Mouse (Mus musculus) midbrain, embryonic 10.5 days (tissue): ENCODE results near the gene Scamp4. TPM values are rescaled to one million over a fixed set of nuclear protein-coding genes. Genes with fewer than 3 reads are reported as not detected.
A peak's percentile ranks its signal among the peaks of the same experiment; 100 is the strongest.

Experiments
- DNase-seq: peaks from one replicate; pipeline ENCODE4 v3.0.0-alpha.2; 2017; ENCODE audit warnings: low spot score
- H3K27ac ChIP-seq: fragments of 300-500 bp; sonication (generic); replicated peaks from 2 replicates; pipeline ENCODE4 v1.5.1; 2016; ENCODE audit warnings: mild to moderate bottlenecking
- H3K27me3 ChIP-seq: fragments of 300-500 bp; sonication (generic); 2 replicates; pipeline ENCODE4 v1.6.1; 2016; ENCODE audit warnings: low read depth, mild to moderate bottlenecking; ENCODE audit not compliant: poor library complexity, severe bottlenecking
- H3K36me3 ChIP-seq: fragments of 300-500 bp; sonication (generic); 2 replicates; pipeline ENCODE4 v1.6.1; 2016; ENCODE audit warnings: mild to moderate bottlenecking, moderate library complexity
- H3K4me1 ChIP-seq: fragments of 300-500 bp; sonication (generic); 2 replicates; pipeline ENCODE4 v1.6.1; 2016
- H3K4me3 ChIP-seq: fragments of 300-500 bp; sonication (generic); 2 replicates; pipeline ENCODE4 v1.5.1; 2016; ENCODE audit warnings: mild to moderate bottlenecking, moderate library complexity
- H3K9me3 ChIP-seq: fragments of 300-500 bp; sonication (generic); replicated peaks from 2 replicates; pipeline ENCODE4 v1.6.1; 2016; ENCODE audit warnings: mild to moderate bottlenecking
- WGBS: fragments of 180-500 bp; shearing (Covaris S2); methylation state at CpG from one replicate; pipeline ENCODE4 v1.1.7; 2016; 5-methylcytosine and 5-hydroxymethylcytosine counted together
- microRNA-seq: library from miRNA; unstranded; fragments of <30 nt; microRNA quantifications from one replicate; pipeline ENCODE4, GENCODE M21; 2017
- polyA plus RNA-seq: library from polyadenylated mRNA; unstranded; fragments of >200 nt; fragmentation: Nextera tagmentation; extraction: Ambion mirVana; gene quantifications from 2 replicates; pipeline ENCODE4 v1.2.1, GENCODE M21; 2016

The Scamp4 gene
- polyA plus RNA-seq, 1 experiment from 2014 or later, result 94.1 TPM

GRCm38 (mm10) chr10:80665016-80665380, 62.3 kb downstream of the Scamp4 start:
- DNase-seq, result peak; percentile 36
- Histone ChIP-seq H3K27me3 (no peaks in the 10 kb centered on the region), H3K36me3 (peaks cover 49% of the 10 kb centered on the region), H3K27ac (no peak overlapping the region; the same call in 1 of the 2 replicates), H3K4me3 (0 out of 2 replicates have a peak overlapping the region, but pooled peaks have one; percentile 16), H3K4me1 (peaks cover 29% of the 10 kb centered on the region), H3K9me3 (no peaks in the 10 kb centered on the region)
- WGBS, result 15% methylated on average over 10 of the region's 10 CpGs

Small RNA genes lying within 50 kb of the gene (microRNA-seq; reads per million reads assigned to microRNA genes)
- 1.5 reads per million for gene Mir6912

Other genes with a start within 250 kb of the Scamp4 start
- 0.12 and 0.32 TPM in 2 replicates for gene Plk5, start 246.4 kb upstream of the Scamp4 start, polyA plus RNA-seq
- gene Mex3d, start 215.2 kb upstream of the Scamp4 start, polyA plus RNA-seq, result 6.3 and 6.4 TPM in 2 replicates
- gene Mbd3, start 203.3 kb upstream of the Scamp4 start, polyA plus RNA-seq, result 338 and 351 TPM in 2 replicates
- gene Uqcr11, start 196.0 kb upstream of the Scamp4 start, polyA plus RNA-seq, result 610 and 635 TPM in 2 replicates
- 190 and 191 TPM in 2 replicates for gene Tcf3, start 169.2 kb upstream of the Scamp4 start, polyA plus RNA-seq
- gene Onecut3, start 108.0 kb upstream of the Scamp4 start, polyA plus RNA-seq, result 1.4 and 2.1 TPM in 2 replicates
- 0.41 and 0.79 TPM in 2 replicates for gene Atp8b3, start 63.7 kb upstream of the Scamp4 start, polyA plus RNA-seq
- 31.6 and 35.3 TPM in 2 replicates for gene Rexo1, start 41.3 kb upstream of the Scamp4 start, polyA plus RNA-seq
- 4.8 and 6.1 TPM in 2 replicates for gene Klf16, start 25.6 kb upstream of the Scamp4 start, polyA plus RNA-seq
- 86.8 and 87.3 TPM in 2 replicates for gene Abhd17a, start 12.5 kb upstream of the Scamp4 start, polyA plus RNA-seq
- 10.6 and 10.8 TPM in 2 replicates for gene Adat3, start within 50 bp of the Scamp4 start, polyA plus RNA-seq
- 5.6 and 6.4 TPM in 2 replicates for gene Gm49322, start 3.1 kb downstream of the Scamp4 start, polyA plus RNA-seq
- 131 and 151 TPM in 2 replicates for gene Csnk1g2, start 20.0 kb downstream of the Scamp4 start, polyA plus RNA-seq
- gene Btbd2, start 54.2 kb downstream of the Scamp4 start, polyA plus RNA-seq, result 70.3 and 75.2 TPM in 2 replicates
- 82.7 and 84.7 TPM in 2 replicates for gene Mknk2, start 75.2 kb downstream of the Scamp4 start, polyA plus RNA-seq
- gene Mob3a, start 99.1 kb downstream of the Scamp4 start, polyA plus RNA-seq, result 69.9 and 73.9 TPM in 2 replicates
- 8.9 and 15.7 TPM in 2 replicates for gene Izumo4, start 99.3 kb downstream of the Scamp4 start, polyA plus RNA-seq
- gene Ap3d1, start 139.4 kb downstream of the Scamp4 start, polyA plus RNA-seq, result 57.1 and 62.5 TPM in 2 replicates
- gene Dot1l, start 152.3 kb downstream of the Scamp4 start, polyA plus RNA-seq, result 19.1 and 19.8 TPM in 2 replicates
- 108 and 112 TPM in 2 replicates for gene Sf3a2, start 195.3 kb downstream of the Scamp4 start, polyA plus RNA-seq
- 184 and 191 TPM in 2 replicates for gene Plekhj1, start 195.8 kb downstream of the Scamp4 start, polyA plus RNA-seq
- 0.07 TPM in 1 of 2 replicates, not detected in the other for gene Amh, start 202.4 kb downstream of the Scamp4 start, polyA plus RNA-seq
- 0.44 and 0.71 TPM in 2 replicates for gene Jsrp1, start 210.6 kb downstream of the Scamp4 start, polyA plus RNA-seq
- 2,246 and 2,347 TPM in 2 replicates for gene Oaz1, start 223.8 kb downstream of the Scamp4 start, polyA plus RNA-seq
- gene Lingo3, start 241.2 kb downstream of the Scamp4 start, polyA plus RNA-seq, result 1.1 and 1.4 TPM in 2 replicates